Mouse (Mus musculus) bone marrow, adult 2 months (tissue): ENCODE results near the gene AC131692.1. TPM values are rescaled to one million over a fixed set of nuclear protein-coding genes. Genes with fewer than 3 reads are reported as not detected.

Experiments used
- H3K27ac ChIP-seq: fragments of 200-500 bp; 2 replicates; pipeline ENCODE4 v1.5.1; 2012; ENCODE audit warnings: low read depth, mild to moderate bottlenecking, control low read depth, inconsistent platforms, low read length; ENCODE audit not compliant: control insufficient read depth, poor library complexity, insufficient read depth
- H3K4me1 ChIP-seq: fragments of 200-500 bp; 2 replicates; pipeline ENCODE4 v1.6.1; 2011; ENCODE audit warnings: low read length; ENCODE audit not compliant: control insufficient read depth, insufficient read depth
- H3K4me3 ChIP-seq: fragments of 200-500 bp; replicated peaks from 2 replicates; pipeline ENCODE3; 2011; ENCODE audit warnings: mild to moderate bottlenecking, low read depth, low read length, control low read depth; ENCODE audit not compliant: control insufficient read depth
- CTCF ChIP-seq: fragments of 200-500 bp; IDR thresholded peaks from 2 replicates; pipeline ENCODE4 v1.5.1; 2011; ENCODE audit warnings: low read length, control low read depth; ENCODE audit not compliant: control insufficient read depth, insufficient read depth
- POLR2A ChIP-seq: fragments of 200-500 bp; IDR thresholded peaks from 2 replicates; pipeline ENCODE4 v1.6.1; 2011; ENCODE audit warnings: low read depth, mild to moderate bottlenecking, control low read depth, low read length, borderline replicate concordance; ENCODE audit not compliant: control insufficient read depth
- WGBS: fragments of 180-500 bp; shearing (Covaris S2); methylation state at CpG from one replicate; pipeline ENCODE4 v1.1.7; 2018; 5-methylcytosine and 5-hydroxymethylcytosine counted together
- polyA plus RNA-seq: library from polyadenylated mRNA; stranded (reverse); fragments of >200 nt; gene quantifications from 2 replicates; pipeline ENCODE4 v1.2.4, GENCODE M21; 2011; ENCODE audit warnings: low replicate concordance; ENCODE audit not compliant: missing spikeins, insufficient read depth, insufficient read length

AC131692.1 gene
- polyA plus RNA-seq, 1 experiment = 6.9 TPM

- 69% methylated on average over 5 of the region's 5 CpGs for WGBS
- no peak overlapping the region for H3K27ac ChIP-seq
- no peak overlapping the region for H3K4me3 ChIP-seq
- peaks cover 7% of the 10 kb centered on the region for H3K4me1 ChIP-seq
- no peak for TF ChIP-seq POLR2A
- no peak for TF ChIP-seq CTCF
Observed at GRCm38 (mm10) chr19:6054296-6054695, 39.9 kb upstream of the AC131692.1 start.

GRCm38 (mm10) chr19:6056696-6057095 is 37.5 kb upstream of the AC131692.1 start:
- no peaks in the 10 kb centered on the region; the same call in 1 of the 2 replicates for H3K4me1 ChIP-seq
- H3K27ac ChIP-seq = no peak overlapping the region
- peak overlapping the region; percentile 27 for H3K4me3 ChIP-seq
- TF ChIP-seq CTCF (no peak), POLR2A (no peak)
- WGBS = 47% methylated on average over 4 of the region's 4 CpGs

GRCm38 (mm10) chr19:6057313-6058096 is 36.7 kb upstream of the AC131692.1 start, which contains the start of the genes Mrpl49 and Fau:
Gene Mrpl49, minus strand, starts transcription at chr19:6057785.
Gene Fau, plus strand, starts transcription at chr19:6057844.
- WGBS = under 1% methylated on average over 63 of the region's 63 CpGs
- H3K4me1 ChIP-seq = peaks cover 2% of the 10 kb centered on the region
- peak within 1 kb of the TSS; percentile 97 for H3K4me3 ChIP-seq
- H3K27ac ChIP-seq = peak within 1 kb of the TSS; percentile 93
- TF ChIP-seq POLR2A = peak; percentile 90
- TF ChIP-seq CTCF = no peak

GRCm38 (mm10) chr19:6058513-6058912 is 35.7 kb upstream of the AC131692.1 start:
- TF ChIP-seq POLR2A = no peak
- TF ChIP-seq CTCF = no peak
- Histone ChIP-seq H3K4me1 (peaks cover 3% of the 10 kb centered on the region), H3K4me3 (peak overlapping the region; percentile 97), H3K27ac (peak overlapping the region; percentile 93)
- 18% methylated on average over 5 of the region's 5 CpGs for WGBS

GRCm38 (mm10) chr19:6058966-6059365 is 35.3 kb upstream of the AC131692.1 start:
- Histone ChIP-seq H3K27ac (no peak overlapping the region), H3K4me1 (peaks cover 3% of the 10 kb centered on the region), H3K4me3 (peak overlapping the region; percentile 97)
- WGBS = 78% methylated on average over 5 of the region's 5 CpGs
- TF ChIP-seq POLR2A (no peak), CTCF (no peak)

- H3K4me1 ChIP-seq = peaks cover 3% of the 10 kb centered on the region
- TF ChIP-seq CTCF = no peak
- TF ChIP-seq POLR2A = peak; percentile 79; the same call in 1 of the 2 replicates
- under 1% methylated on average over 58 of the region's 58 CpGs for WGBS
- peak within 1 kb of the TSS; percentile 98 for H3K27ac ChIP-seq
- H3K4me3 ChIP-seq = peak within 1 kb of the TSS; percentile 84
Observed at GRCm38 (mm10) chr19:6061021-6061533, 33.1 kb upstream of the AC131692.1 start, which contains the start of gene Znhit2. Gene Znhit2, plus strand, starts transcription at chr19:6061192.

GRCm38 (mm10) chr19:6061641-6062302 is 32.4 kb upstream of the AC131692.1 start:
- under 1% methylated on average over 44 of the region's 44 CpGs for WGBS
- Histone ChIP-seq H3K27ac (peak overlapping the region; percentile 98), H3K4me1 (peaks cover 3% of the 10 kb centered on the region), H3K4me3 (peak overlapping the region; percentile 84)
- TF ChIP-seq CTCF = no peak
- TF ChIP-seq POLR2A = peak; percentile 54; the same call in 1 of the 2 replicates

DNA sequence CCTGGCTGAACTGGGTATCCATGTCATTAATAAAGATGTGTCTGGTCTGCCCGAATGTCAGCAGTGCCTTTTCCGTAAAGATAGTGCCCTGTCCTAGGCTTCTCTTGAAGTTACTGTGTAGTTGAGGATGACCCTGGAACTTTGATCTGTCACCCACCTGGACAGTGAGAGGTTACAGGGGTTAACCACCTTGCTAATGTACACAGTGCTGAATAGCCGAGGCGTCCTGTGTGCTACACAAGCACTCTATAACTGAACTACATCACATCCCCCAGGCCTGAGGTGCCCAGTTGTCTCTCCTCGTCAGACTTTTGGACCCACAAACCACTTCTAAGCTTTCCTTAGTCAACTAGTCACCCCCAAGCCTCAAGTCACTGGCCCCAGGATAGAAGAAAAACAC is 31.8 kb upstream of the AC131692.1 start:
- WGBS = 49% methylated on average over 5 of the region's 5 CpGs
- H3K4me3 ChIP-seq = peak overlapping the region; percentile 84
- peaks cover 3% of the 10 kb centered on the region for H3K4me1 ChIP-seq
- peak overlapping the region; percentile 98 for H3K27ac ChIP-seq
- TF ChIP-seq CTCF = no peak
- TF ChIP-seq POLR2A = no peak
